Mouse (Mus musculus) heart, postnatal 0 days (tissue): ENCODE data around the gene Htr3b.

ENCODE experiments used
- CTCF ChIP-seq: IDR thresholded peaks from 2 replicates; pipeline ENCODE4 v1.5.1; 2016; ENCODE audit warnings: antibody characterized with exemption, control low read depth, low read depth
- EP300 ChIP-seq: IDR thresholded peaks from 2 replicates; pipeline ENCODE4 v1.6.1; 2016; ENCODE audit warnings: antibody characterized with exemption, low read depth

DNA sequence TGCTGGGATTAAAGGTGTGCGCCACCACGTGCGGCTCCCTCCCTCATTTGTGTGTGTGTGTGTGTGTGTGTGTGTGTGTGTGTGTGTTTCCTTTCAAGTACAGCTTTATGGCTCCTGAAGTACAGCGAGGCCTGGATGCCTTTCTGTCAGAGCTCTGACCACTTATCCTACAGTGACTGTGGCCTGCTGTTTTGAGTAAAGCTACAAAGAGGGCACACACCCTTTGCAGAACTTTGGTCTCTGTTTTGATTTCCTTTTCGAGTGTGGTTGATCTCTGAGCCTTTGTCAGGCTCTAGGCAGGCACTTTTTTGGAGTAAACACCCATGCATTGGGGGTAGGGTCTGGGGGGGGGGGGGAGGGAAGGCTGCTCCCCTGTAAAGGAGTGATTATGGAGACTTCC, 15.6 kb upstream of the Htr3b start:
- TF ChIP-seq EP300, result no peak
- TF ChIP-seq CTCF, result no peak
